Mouse (Mus musculus) liver, postnatal 0 days (tissue): ENCODE measurements at regions not wholly inside any gene's neighbourhood (a gene's known extent, or its start where the extent isn't known, plus 50 kb on each side); places are given as distances from the start of the nearest gene placed in this dataset.
A peak's percentile ranks its signal among the peaks of the same experiment; 100 is the strongest.

Experiments
- ATAC-seq: fragments of 200-750 bp; cut with Nextera tagmentation; 2 replicates; pipeline ENCODE4 v1.8.0; 2017; ENCODE audit warnings: mild to moderate bottlenecking, moderate library complexity
- DNase-seq: peaks from one replicate; pipeline ENCODE4 v3.0.0-alpha.2; 2016
- H3K27ac ChIP-seq: fragments of 300-500 bp; sonication (generic); 2 replicates; pipeline ENCODE4 v1.5.1; 2014; ENCODE audit warnings: antibody characterized with exemption, moderate library complexity, mild to moderate bottlenecking, low read depth
- H3K27me3 ChIP-seq: fragments of 300-500 bp; sonication (generic); 2 replicates; pipeline ENCODE4 v1.6.1; 2014; ENCODE audit warnings: low read length, control low read depth, mixed read lengths; ENCODE audit not compliant: insufficient read depth
- H3K36me3 ChIP-seq: fragments of 300-500 bp; sonication (generic); replicated peaks from 2 replicates; pipeline ENCODE4 v1.6.1; 2014; ENCODE audit warnings: mild to moderate bottlenecking, control low read depth, low read length, moderate library complexity, mixed read lengths; ENCODE audit not compliant: insufficient read depth
- H3K4me1 ChIP-seq: fragments of 300-500 bp; sonication (generic); 2 replicates; pipeline ENCODE4 v1.6.1; 2014; ENCODE audit warnings: antibody characterized with exemption, mild to moderate bottlenecking, control low read depth; ENCODE audit not compliant: insufficient read depth
- H3K4me2 ChIP-seq: fragments of 300-500 bp; sonication (generic); 2 replicates; pipeline ENCODE4 v1.6.1; 2014; ENCODE audit warnings: low read depth, mild to moderate bottlenecking, low read length, moderate library complexity, mixed read lengths
- H3K4me3 ChIP-seq: fragments of 300-500 bp; sonication (generic); 2 replicates; pipeline ENCODE4 v1.5.1; 2014; ENCODE audit warnings: low read depth, low read length
- H3K9ac ChIP-seq: fragments of 300-500 bp; sonication (generic); replicated peaks from 2 replicates; pipeline ENCODE4 v1.6.1; 2014; ENCODE audit warnings: mild to moderate bottlenecking, moderate library complexity
- H3K9me3 ChIP-seq: fragments of 300-500 bp; sonication (generic); 2 replicates; pipeline ENCODE4 v1.6.1; 2016; ENCODE audit warnings: mild to moderate bottlenecking, control low read depth, low read length, mixed read lengths
- CTCF ChIP-seq: sonication (generic); IDR thresholded peaks from 2 replicates; pipeline ENCODE4 v1.5.1; 2016; ENCODE audit warnings: antibody characterized with exemption, low read depth
- EP300 ChIP-seq: IDR thresholded peaks from 2 replicates; pipeline ENCODE4 v1.6.1; 2016; ENCODE audit warnings: antibody characterized with exemption, low read depth, mild to moderate bottlenecking
- WGBS: fragments of 180-500 bp; shearing (Covaris S2); extraction: QIAGEN DNeasy Blood & Tissue Kit; methylation state at CpG from one replicate; pipeline ENCODE4 v1.1.7; 2014; ENCODE audit not compliant: insufficient replicate concordance; 5-methylcytosine and 5-hydroxymethylcytosine counted together

DNA sequence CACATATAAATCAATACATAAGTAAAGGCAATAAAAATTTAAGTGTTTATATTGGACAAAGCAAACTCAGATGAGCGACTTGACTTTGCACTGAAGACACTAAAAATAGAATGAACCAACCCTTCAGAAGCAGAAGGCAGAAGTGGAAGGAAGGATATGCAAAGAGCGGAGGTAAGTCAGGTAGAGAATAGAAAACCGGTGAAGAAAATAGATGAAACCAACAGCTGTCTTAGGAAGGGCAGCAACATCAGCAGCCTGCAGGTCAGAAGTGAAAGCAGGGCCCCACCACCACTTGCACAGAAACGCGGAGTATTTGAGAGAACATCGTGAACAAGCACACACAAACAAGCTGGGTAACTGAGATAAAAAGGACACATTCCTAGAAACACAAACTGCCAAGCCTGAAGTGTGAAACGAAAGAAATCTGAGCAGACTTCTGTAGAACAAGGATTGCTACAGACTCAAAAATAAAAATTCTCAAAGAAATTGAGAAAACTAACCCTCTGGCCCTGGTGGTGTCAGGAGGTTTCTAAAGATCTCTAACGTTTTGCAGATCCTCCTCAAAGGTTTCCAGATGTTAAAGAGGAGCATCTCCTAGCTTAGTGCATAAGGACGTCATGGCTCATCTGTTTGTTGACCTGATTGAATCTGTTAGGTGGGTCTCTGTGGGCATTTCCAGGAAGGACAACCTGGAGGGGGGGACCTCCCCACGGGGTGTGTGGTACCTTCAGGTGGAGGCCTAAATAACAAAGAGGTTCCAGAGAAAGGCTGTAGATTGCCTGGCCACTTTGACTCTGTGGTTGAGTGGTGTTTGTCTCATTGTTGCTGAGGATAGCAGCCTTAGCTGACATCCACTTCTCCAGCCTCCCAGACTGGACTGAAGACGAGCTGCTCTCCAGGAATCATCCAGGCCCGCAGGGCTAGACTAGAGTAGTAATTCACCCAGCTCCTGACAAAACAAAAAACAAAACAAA is 252.0 kb downstream of the Rplp1 start:
- no peak overlapping the region; the same call in 1 of the 2 replicates for H3K9ac ChIP-seq
- peak; percentile 68 for TF ChIP-seq EP300
- TF ChIP-seq CTCF, result no peak
- 32% methylated on average over 12 of the region's 12 CpGs for WGBS
- no peak overlapping the region for H3K27ac ChIP-seq
- no peak overlapping the region for H3K4me2 ChIP-seq
- peaks cover 2% of the 10 kb centered on the region; the same call in 1 of the 2 replicates for H3K27me3 ChIP-seq
- no peaks in the 10 kb centered on the region for H3K9me3 ChIP-seq
- no peak overlapping the region for H3K4me3 ChIP-seq
- H3K4me1 ChIP-seq, result peaks cover 9% of the 10 kb centered on the region; the same call in 1 of the 2 replicates
- no peak for ATAC-seq
- no peak for DNase-seq
- H3K36me3 ChIP-seq, result no peaks in the 10 kb centered on the region

GRCm38 (mm10) chr9:61660191-61660590 is 254.2 kb downstream of the Rplp1 start:
- Histone ChIP-seq H3K27ac (no peak overlapping the region), H3K4me2 (no peak overlapping the region), H3K4me3 (no peak overlapping the region), H3K4me1 (no peaks in the 10 kb centered on the region), H3K9ac (no peak overlapping the region), H3K27me3 (peaks cover 2% of the 10 kb centered on the region; the same call in 1 of the 2 replicates), H3K36me3 (no peaks in the 10 kb centered on the region), H3K9me3 (no peaks in the 10 kb centered on the region)
- WGBS, result 39% methylated on average over 3 of the region's 3 CpGs
- no peak for DNase-seq
- no peak for ATAC-seq
- TF ChIP-seq CTCF (no peak), EP300 (no peak)

DNA sequence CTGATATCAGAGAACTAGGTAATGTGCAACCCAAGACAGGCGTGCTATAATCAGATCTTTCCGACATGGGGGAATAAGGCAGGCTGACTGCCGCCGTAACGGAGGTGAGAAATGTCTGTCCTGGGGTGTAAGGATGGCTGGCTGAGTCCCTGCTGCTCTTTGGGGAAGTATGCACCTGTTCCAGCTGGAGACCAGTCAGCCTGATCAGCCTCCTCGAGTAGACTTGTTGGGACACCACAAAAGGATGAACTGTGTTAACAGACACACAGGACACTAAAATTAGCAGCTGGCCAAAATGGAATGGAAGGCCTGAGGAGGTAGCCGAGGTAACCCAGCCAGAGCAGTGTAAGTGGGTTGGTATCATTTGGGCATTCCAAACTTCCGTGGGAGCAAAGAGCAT is 256.3 kb downstream of the Rplp1 start:
- H3K36me3 ChIP-seq, result no peaks in the 10 kb centered on the region
- H3K4me1 ChIP-seq, result no peaks in the 10 kb centered on the region
- no peak overlapping the region for H3K27ac ChIP-seq
- TF ChIP-seq CTCF (no peak), EP300 (no peak)
- H3K27me3 ChIP-seq, result 0 out of 2 replicates have a peak, but pooled peaks cover 2% of the 10 kb centered on the region
- ATAC-seq (no peak), DNase-seq (no peak)
- no peaks in the 10 kb centered on the region for H3K9me3 ChIP-seq
- WGBS, result 72% methylated on average over 8 of the region's 8 CpGs
- H3K4me2 ChIP-seq, result no peak overlapping the region
- no peak overlapping the region for H3K4me3 ChIP-seq
- H3K9ac ChIP-seq, result no peak overlapping the region

DNA sequence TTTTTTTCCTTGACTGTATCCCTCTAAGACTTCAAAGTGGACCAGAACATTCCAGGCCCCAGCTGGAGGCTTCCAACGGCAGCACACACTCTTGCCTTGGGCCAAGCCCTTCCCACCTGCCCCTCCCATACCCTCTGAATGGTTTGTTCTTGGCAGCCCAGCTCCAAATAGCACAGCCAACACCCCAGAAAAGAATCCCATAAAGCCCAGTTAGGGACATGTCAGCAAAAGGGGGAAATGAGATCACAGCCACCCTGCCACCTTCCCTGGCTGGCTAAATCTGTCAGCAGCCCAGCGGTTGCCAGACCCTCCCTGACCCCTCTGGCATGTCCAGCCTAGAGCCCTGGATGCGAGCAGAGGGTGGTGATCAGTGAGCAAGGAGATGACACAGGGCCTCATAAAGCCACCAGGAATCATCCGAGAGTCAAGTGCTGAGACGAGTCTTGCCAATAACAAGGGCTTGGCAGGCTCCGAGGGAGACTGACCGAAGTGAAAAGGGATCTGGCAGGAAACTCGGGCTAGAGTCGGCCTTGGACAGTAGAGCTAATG is 258.8 kb downstream of the Rplp1 start:
- Histone ChIP-seq H3K9me3 (no peaks in the 10 kb centered on the region), H3K9ac (no peak overlapping the region), H3K36me3 (no peaks in the 10 kb centered on the region), H3K27me3 (0 out of 2 replicates have a peak, but pooled peaks cover 2% of the 10 kb centered on the region), H3K4me1 (no peaks in the 10 kb centered on the region), H3K27ac (no peak overlapping the region), H3K4me2 (no peak overlapping the region), H3K4me3 (no peak overlapping the region)
- no peak for ATAC-seq
- TF ChIP-seq EP300 (no peak), CTCF (no peak)
- 67% methylated on average over 9 of the region's 9 CpGs for WGBS
- no peak for DNase-seq

- WGBS, result 54% methylated on average over 20 of the region's 20 CpGs
- no peak overlapping the region for H3K27ac ChIP-seq
- no peaks in the 10 kb centered on the region for H3K9me3 ChIP-seq
- no peaks in the 10 kb centered on the region for H3K27me3 ChIP-seq
- DNase-seq (no peak), ATAC-seq (no peak)
- no peak overlapping the region for H3K9ac ChIP-seq
- H3K36me3 ChIP-seq, result no peaks in the 10 kb centered on the region
- no peak overlapping the region for H3K4me3 ChIP-seq
- H3K4me2 ChIP-seq, result no peak overlapping the region
- TF ChIP-seq EP300, result no peak
- no peak for TF ChIP-seq CTCF
- H3K4me1 ChIP-seq, result no peaks in the 10 kb centered on the region
Observed at GRCm38 (mm10) chr9:61645661-61646425, 268.5 kb downstream of the Rplp1 start.

GRCm38 (mm10) chr9:61640739-61641138 is 268.6 kb downstream of the Tle3 start:
- Histone ChIP-seq H3K27me3 (no peaks in the 10 kb centered on the region), H3K27ac (no peak overlapping the region), H3K4me3 (no peak overlapping the region), H3K4me2 (no peak overlapping the region), H3K9me3 (no peaks in the 10 kb centered on the region), H3K9ac (no peak overlapping the region), H3K36me3 (no peaks in the 10 kb centered on the region), H3K4me1 (no peaks in the 10 kb centered on the region)
- no peak for DNase-seq
- ATAC-seq, result no peak
- TF ChIP-seq CTCF (no peak), EP300 (no peak)
- 83% methylated on average over 3 of the region's 3 CpGs for WGBS
